Mouse (Mus musculus) bone marrow macrophage, adult 2 months (primary cell): Measurements from ENCODE around the gene Calm4. TPM values are rescaled to one million over a fixed set of nuclear protein-coding genes. Genes with fewer than 3 reads are reported as not detected.

Source experiments
- H3K27ac ChIP-seq: 2 replicates; pipeline ENCODE4 v1.5.1; 2012; ENCODE audit warnings: low read depth, low read length; ENCODE audit not compliant: insufficient read depth
- H3K4me1 ChIP-seq: 2 replicates; pipeline ENCODE4 v1.6.1; 2012; ENCODE audit warnings: low read length; ENCODE audit not compliant: control insufficient read depth, insufficient read depth
- H3K4me3 ChIP-seq: 2 replicates; pipeline ENCODE4 v1.5.1; 2012; ENCODE audit warnings: mild to moderate bottlenecking, low read length, moderate library complexity; ENCODE audit not compliant: insufficient read depth
- CTCF ChIP-seq: IDR thresholded peaks from 2 replicates; pipeline ENCODE4 v1.5.1; 2012; ENCODE audit warnings: low read depth, mild to moderate bottlenecking, low read length, moderate library complexity
- POLR2A ChIP-seq: IDR thresholded peaks from 2 replicates; pipeline ENCODE4 v1.6.1; 2012; ENCODE audit warnings: mild to moderate bottlenecking, low read depth, low read length, borderline replicate concordance
- polyA plus RNA-seq: library from polyadenylated mRNA; stranded (reverse); fragments of >200 nt; gene quantifications from 2 replicates; pipeline ENCODE4 v1.2.4, GENCODE M21; 2012; ENCODE audit not compliant: missing spikeins, insufficient read depth, insufficient read length

Calm4 gene
- polyA plus RNA-seq, 1 experiment = not detected

GRCm38 (mm10) chr13:3872832-3873231 lies 35.3 kb downstream of the Calm4 start:
- TF ChIP-seq CTCF (no peak), POLR2A (no peak)
- no peaks in the 10 kb centered on the region for H3K4me1 ChIP-seq
- H3K27ac ChIP-seq = no peak overlapping the region
- H3K4me3 ChIP-seq = no peak overlapping the region

GRCm38 (mm10) chr13:3876448-3876847 lies 38.9 kb downstream of the Calm4 start:
- no peak overlapping the region for H3K27ac ChIP-seq
- H3K4me1 ChIP-seq = no peaks in the 10 kb centered on the region
- no peak for TF ChIP-seq POLR2A
- no peak for TF ChIP-seq CTCF
- H3K4me3 ChIP-seq = no peak overlapping the region

GRCm38 (mm10) chr13:3877185-3877584 lies 39.6 kb downstream of the Calm4 start:
- no peak for TF ChIP-seq CTCF
- no peak for TF ChIP-seq POLR2A
- Histone ChIP-seq H3K27ac (no peak overlapping the region), H3K4me3 (no peak overlapping the region), H3K4me1 (no peaks in the 10 kb centered on the region)

GRCm38 (mm10) chr13:3877679-3878220 lies 40.2 kb downstream of the Calm4 start:
- no peak for TF ChIP-seq CTCF
- TF ChIP-seq POLR2A = no peak

GRCm38 (mm10) chr13:3886663-3887062 lies 49.1 kb downstream of the Calm4 start:
- Histone ChIP-seq H3K27ac (no peak overlapping the region), H3K4me1 (peaks cover 9% of the 10 kb centered on the region), H3K4me3 (no peak overlapping the region)
- TF ChIP-seq CTCF (no peak), POLR2A (no peak)

More at GRCm38 (mm10) chr13:3877679-3878220, 40.2 kb downstream of the Calm4 start:
- H3K4me3 ChIP-seq = no peak overlapping the region
- no peaks in the 10 kb centered on the region for H3K4me1 ChIP-seq
- no peak overlapping the region for H3K27ac ChIP-seq

Other genes with a start within 250 kb of the Calm4 start
- gene Fam208b, start 226.6 kb upstream of the Calm4 start, polyA plus RNA-seq = 8.1 and 12.9 TPM in 2 replicates
- 10.6 and 12.8 TPM in 2 replicates for gene Asb13, start 203.7 kb upstream of the Calm4 start, polyA plus RNA-seq
- not detected in 2 replicates for gene Calml3, start 33.4 kb upstream of the Calm4 start, polyA plus RNA-seq
- not detected in 2 replicates for gene Calm5, start 16.4 kb downstream of the Calm4 start, polyA plus RNA-seq
- gene Net1, start 80.5 kb downstream of the Calm4 start, polyA plus RNA-seq = 5.8 and 6.3 TPM in 2 replicates
- gene Tubal3, start 80.5 kb downstream of the Calm4 start, polyA plus RNA-seq = not detected in 2 replicates
- gene Ucn3, start 107.6 kb downstream of the Calm4 start, polyA plus RNA-seq = not detected in 2 replicates
- not detected in 2 replicates for gene Akr1c14, start 211.3 kb downstream of the Calm4 start, polyA plus RNA-seq